Mouse (Mus musculus) heart, postnatal 0 days (tissue): ENCODE data around the gene 1110051M20Rik.

ENCODE experiments used
- CTCF ChIP-seq: IDR thresholded peaks from 2 replicates; pipeline ENCODE4 v1.5.1; 2016; ENCODE audit warnings: antibody characterized with exemption, control low read depth, low read depth
- EP300 ChIP-seq: IDR thresholded peaks from 2 replicates; pipeline ENCODE4 v1.6.1; 2016; ENCODE audit warnings: antibody characterized with exemption, low read depth

- no peak for TF ChIP-seq EP300
- no peak for TF ChIP-seq CTCF
Measured at GRCm38 (mm10) chr2:91405071-91405470, 39.4 kb downstream of the 1110051M20Rik start.
